Mouse (Mus musculus): ENCODE data around the gene Fgf4. TPM values are rescaled to one million over a fixed set of nuclear protein-coding genes. Genes with fewer than 3 reads are reported as not detected.

Fgf4 gene
- polyA plus RNA-seq, 1 experiment from 2014 or later: not detected

GRCm38 (mm10) chr7:144914296-144914947 is 67.3 kb downstream of the Fgf4 start:
- WGBS: 6% methylated on average over 17 of the region's 17 CpGs

More at GRCm38 (mm10) chr7:144914296-144914947, 67.3 kb downstream of the Fgf4 start:
- peak overlapping the region; percentile 87 for H3K4me2 ChIP-seq
- no peaks in the 10 kb centered on the region for H3K9me3 ChIP-seq (replicated peaks)
- H3K4me3 ChIP-seq (replicated peaks): peak overlapping the region; percentile 87
- H3K36me3 ChIP-seq: peaks cover 22% of the 10 kb centered on the region
- H3K4me1 ChIP-seq: peaks cover 15% of the 10 kb centered on the region
- ATAC-seq (ENCODE audit: low FRiP score): peak; percentile 89
- peak overlapping the region; percentile 94 for H3K9ac ChIP-seq (replicated peaks)
- no peaks in the 10 kb centered on the region for H3K27me3 ChIP-seq (replicated peaks)
- H3K27ac ChIP-seq (replicated peaks): peak overlapping the region; percentile 90

Other genes starting within 250 kb of the Fgf4 start
- 4.2 and 8.8 TPM in 2 replicates for gene Ano1, start 95.4 kb upstream of the Fgf4 start, polyA plus RNA-seq (2015; fragmentation: Nextera tagmentation; extraction: Ambion mirVana)
- 0.28 and 1.2 TPM in 2 replicates for gene Fgf3, start 9.3 kb upstream of the Fgf4 start, polyA plus RNA-seq (2015; fragmentation: Nextera tagmentation; extraction: Ambion mirVana)
- 5.4 and 7.8 TPM in 2 replicates for gene Fgf15, start 49.2 kb downstream of the Fgf4 start, polyA plus RNA-seq (2015; fragmentation: Nextera tagmentation; extraction: Ambion mirVana)
- gene LTO1, start 67.7 kb downstream of the Fgf4 start, polyA plus RNA-seq (2015; fragmentation: Nextera tagmentation; extraction: Ambion mirVana): 32.6 and 32.8 TPM in 2 replicates
- gene Ccnd1, start 92.6 kb downstream of the Fgf4 start, polyA plus RNA-seq (2015; fragmentation: Nextera tagmentation; extraction: Ambion mirVana): 19.2 and 27.4 TPM in 2 replicates

Data from neural tube, embryonic 15.5 days (tissue).